1 mouse cellular context compared by ENCODE assay signal in the genomic region with DNA sequence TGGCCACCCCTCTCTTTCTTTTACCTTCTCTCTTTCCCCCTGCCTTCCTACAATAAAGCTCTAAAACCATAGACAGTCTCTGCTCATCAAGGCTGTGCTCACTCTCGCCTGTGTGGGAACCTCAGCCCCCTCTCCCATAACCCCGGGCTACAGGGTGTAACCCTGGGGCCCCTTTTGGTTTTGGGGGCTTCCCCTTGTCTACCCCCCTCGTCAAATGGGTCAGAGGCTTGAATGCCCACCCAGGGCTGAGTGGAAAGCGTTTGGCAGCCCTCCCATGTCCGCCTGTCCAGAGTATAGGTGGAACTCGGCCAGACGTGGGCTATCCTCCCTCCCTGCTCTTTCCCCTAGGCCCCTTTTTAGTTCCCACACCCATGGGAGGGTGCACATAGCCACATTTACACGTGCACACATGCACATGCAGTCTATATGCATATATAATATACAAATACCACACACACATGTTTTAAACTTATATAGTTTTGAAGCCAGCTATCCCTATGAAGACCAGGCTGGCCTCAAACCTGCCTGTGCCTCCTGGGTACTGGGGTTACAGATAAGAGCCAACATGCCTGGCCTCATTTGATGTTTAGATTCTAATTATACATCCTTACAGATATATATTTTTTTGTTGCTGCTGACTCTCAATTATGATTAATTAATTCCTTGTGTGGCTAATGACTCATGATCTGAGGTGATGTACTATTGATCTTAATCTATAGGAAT.
A peak's percentile ranks its signal among the peaks of the same experiment; 100 is the strongest.
TF ChIP-seq lines count a peak whose summit lies in the region.

No protein-coding gene starts in this region.

TF ChIP-seq in MEL, 35 proteins besides CTCF, POLR2A, EP300 and RAD21:
- TF ChIP-seq POLR2AphosphoS5 (IDR thresholded peaks at IDR 0.05; ENCODE audit: borderline replicate concordance, low read depth, low read length), result no peak
- no peak for TF ChIP-seq TBP (IDR thresholded peaks at IDR 0.05; ENCODE audit: low read depth, low read length)
- no peak for TF ChIP-seq ZMIZ1 (IDR thresholded peaks at IDR 0.05; ENCODE audit: low read depth, low read length)
- TF ChIP-seq GATA1 (IDR thresholded peaks at IDR 0.05; ENCODE audit: low read depth, low read length), result 0 out of 2 replicates have a peak, but pooled peaks have one; percentile 17
TF ChIP-seq in MEL: peak in this region for 1.
